Mouse (Mus musculus): Measurements from ENCODE around the gene Dnm1. TPM values are rescaled to one million over a fixed set of nuclear protein-coding genes. Genes with fewer than 3 reads are reported as not detected.

Dnm1 gene
- polyA plus RNA-seq, 1 experiment from 2014 or later: 5.6 TPM

DNA sequence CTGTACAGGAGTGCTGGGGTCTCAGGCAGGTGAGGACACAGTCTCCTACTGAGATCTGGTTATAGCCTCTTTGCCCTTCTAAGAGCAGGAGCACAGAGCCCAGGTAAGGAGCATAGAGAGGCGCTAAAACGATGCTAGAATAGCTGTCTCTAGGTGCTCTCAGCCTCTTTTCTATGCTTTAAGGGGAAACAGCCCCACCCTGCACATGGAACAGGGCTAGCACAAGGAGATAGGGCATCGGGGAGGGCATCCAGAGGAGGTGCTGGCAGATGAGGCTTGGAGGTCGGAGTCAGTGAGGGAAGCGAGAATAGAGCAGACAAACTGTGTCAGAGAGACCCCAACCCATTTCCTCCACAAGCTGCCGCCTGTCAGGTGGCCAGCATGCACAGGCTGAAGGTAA is 6.1 kb downstream of the Dnm1 start:
- H3K9ac ChIP-seq (ENCODE audit: low read length): no peak overlapping the region
- no peak overlapping the region for H3K27ac ChIP-seq (replicated peaks)
- H3K9me3 ChIP-seq (ENCODE audit: control insufficient read depth, low read length): no peaks in the 10 kb centered on the region
- no peak overlapping the region for H3K4me2 ChIP-seq (replicated peaks; ENCODE audit: low read depth)
- no peak for DNase-seq (ENCODE audit: low spot score)
- TF ChIP-seq CTCF (IDR thresholded peaks at IDR 0.05; ENCODE audit: low read depth) (no peak), EP300 (optimal IDR thresholded peaks at IDR 0.05) (no peak)
- H3K27me3 ChIP-seq (ENCODE audit: control insufficient read depth, insufficient read depth, low read length): no peaks in the 10 kb centered on the region
- no peak overlapping the region for H3K4me3 ChIP-seq (ENCODE audit: low read depth, low read length)
- WGBS: 76% methylated on average over 6 of the region's 6 CpGs
- H3K36me3 ChIP-seq (ENCODE audit: control insufficient read depth, insufficient read depth, low read length): no peaks in the 10 kb centered on the region
- ATAC-seq (ENCODE audit: low FRiP score, low TSS enrichment): no peak
- 0 out of 2 replicates have a peak, but pooled peaks cover 3% of the 10 kb centered on the region for H3K4me1 ChIP-seq (replicated peaks; ENCODE audit: control insufficient read depth, insufficient read depth)

DNA sequence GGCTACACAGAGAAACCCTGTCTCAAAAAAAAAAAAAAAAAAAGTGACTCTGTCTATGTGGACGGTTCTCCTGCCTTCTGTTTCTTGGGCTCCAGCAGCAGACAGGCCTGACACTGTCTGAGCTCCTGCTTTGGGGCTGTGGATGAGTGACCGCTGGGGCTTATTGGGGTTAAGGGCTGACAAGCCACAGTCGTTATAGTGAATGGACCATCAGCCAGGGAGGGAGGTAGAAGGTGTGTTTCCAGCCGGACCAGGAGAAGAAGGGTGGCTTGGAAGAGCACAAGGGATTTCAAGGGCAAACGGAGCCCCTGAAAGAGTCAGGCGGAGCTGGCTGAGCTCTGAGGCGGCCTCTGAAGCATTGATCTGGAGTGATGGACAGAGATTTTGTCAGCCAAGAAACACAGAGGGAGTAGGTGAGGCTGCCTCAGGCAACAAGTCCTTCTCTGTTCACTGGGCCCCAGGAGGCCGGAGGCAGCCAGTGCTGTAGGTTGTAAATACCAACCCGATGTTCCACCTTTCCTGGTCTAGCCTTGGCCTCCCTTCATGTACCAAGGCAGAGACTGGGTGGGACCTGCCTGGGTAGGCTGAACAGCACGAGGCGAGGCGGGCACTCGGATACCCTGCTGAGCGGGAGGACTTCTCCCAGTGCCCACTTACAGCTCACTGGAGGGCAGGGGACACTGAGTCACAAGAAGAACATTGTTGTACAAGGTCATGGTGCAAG is 8.4 kb downstream of the Dnm1 start:
- H3K9me3 ChIP-seq (ENCODE audit: control insufficient read depth, low read length): no peaks in the 10 kb centered on the region
- H3K36me3 ChIP-seq (ENCODE audit: control insufficient read depth, insufficient read depth, low read length): no peaks in the 10 kb centered on the region
- no peak overlapping the region for H3K4me3 ChIP-seq (ENCODE audit: low read depth, low read length)
- WGBS: 71% methylated on average over 14 of the region's 14 CpGs
- H3K27me3 ChIP-seq (ENCODE audit: control insufficient read depth, insufficient read depth, low read length): no peaks in the 10 kb centered on the region
- H3K27ac ChIP-seq (replicated peaks): no peak overlapping the region
- H3K9ac ChIP-seq (ENCODE audit: low read length): no peak overlapping the region
- ATAC-seq (ENCODE audit: low FRiP score, low TSS enrichment) (no peak), DNase-seq (ENCODE audit: low spot score) (no peak)
- H3K4me1 ChIP-seq (replicated peaks; ENCODE audit: control insufficient read depth, insufficient read depth): no peaks in the 10 kb centered on the region
- no peak overlapping the region for H3K4me2 ChIP-seq (replicated peaks; ENCODE audit: low read depth)
- no peak for TF ChIP-seq CTCF (IDR thresholded peaks at IDR 0.05; ENCODE audit: low read depth)
- TF ChIP-seq EP300 (optimal IDR thresholded peaks at IDR 0.05): no peak

DNA sequence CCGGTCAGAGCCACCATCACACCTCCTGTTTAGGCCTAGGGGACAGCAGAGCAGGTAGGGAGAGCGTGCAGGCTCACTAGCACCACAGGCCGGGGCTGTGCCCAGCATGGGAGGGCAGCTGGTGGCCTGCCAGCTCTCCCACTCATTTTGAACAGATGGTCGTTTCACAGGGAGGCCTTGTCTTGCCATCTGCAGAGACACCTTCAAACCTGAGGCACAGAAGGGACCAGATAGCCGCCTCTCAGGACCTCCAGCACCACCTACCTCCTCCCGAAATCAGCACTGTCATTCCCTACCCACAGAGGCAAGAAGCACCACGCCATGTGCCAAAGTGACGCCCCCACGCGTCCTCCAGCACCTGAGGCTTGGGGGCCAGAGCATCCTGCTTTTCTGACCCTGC is 9.1 kb downstream of the Dnm1 start:
- Histone ChIP-seq H3K36me3 (ENCODE audit: control insufficient read depth, insufficient read depth, low read length) (no peaks in the 10 kb centered on the region), H3K4me1 (replicated peaks; ENCODE audit: control insufficient read depth, insufficient read depth) (no peaks in the 10 kb centered on the region), H3K27ac (replicated peaks) (no peak overlapping the region), H3K4me2 (replicated peaks; ENCODE audit: low read depth) (no peak overlapping the region), H3K4me3 (ENCODE audit: low read depth, low read length) (no peak overlapping the region), H3K27me3 (ENCODE audit: control insufficient read depth, insufficient read depth, low read length) (no peaks in the 10 kb centered on the region), H3K9ac (ENCODE audit: low read length) (no peak overlapping the region), H3K9me3 (ENCODE audit: control insufficient read depth, low read length) (no peaks in the 10 kb centered on the region)
- TF ChIP-seq EP300 (optimal IDR thresholded peaks at IDR 0.05): no peak
- no peak for TF ChIP-seq CTCF (IDR thresholded peaks at IDR 0.05; ENCODE audit: low read depth)
- no peak for DNase-seq (ENCODE audit: low spot score)
- no peak for ATAC-seq (ENCODE audit: low FRiP score, low TSS enrichment)
- 80% methylated on average over 10 of the region's 10 CpGs for WGBS

- ATAC-seq (ENCODE audit: low FRiP score, low TSS enrichment) (no peak), DNase-seq (ENCODE audit: low spot score) (no peak)
- Histone ChIP-seq H3K4me2 (replicated peaks; ENCODE audit: low read depth) (no peak overlapping the region), H3K27me3 (ENCODE audit: control insufficient read depth, insufficient read depth, low read length) (no peaks in the 10 kb centered on the region), H3K9me3 (ENCODE audit: control insufficient read depth, low read length) (no peaks in the 10 kb centered on the region), H3K9ac (ENCODE audit: low read length) (no peak overlapping the region), H3K27ac (replicated peaks) (peak overlapping the region; percentile 41), H3K36me3 (ENCODE audit: control insufficient read depth, insufficient read depth, low read length) (no peaks in the 10 kb centered on the region), H3K4me1 (replicated peaks; ENCODE audit: control insufficient read depth, insufficient read depth) (no peaks in the 10 kb centered on the region), H3K4me3 (ENCODE audit: low read depth, low read length) (no peak overlapping the region)
- whole genome bisulfite sequencing: 95% methylated on average over 2 of the region's 2 CpGs
- TF ChIP-seq CTCF (IDR thresholded peaks at IDR 0.05; ENCODE audit: low read depth): no peak
- TF ChIP-seq EP300 (optimal IDR thresholded peaks at IDR 0.05): no peak
Observed at GRCm38 (mm10) chr2:32343351-32343671, 9.8 kb downstream of the Dnm1 start.

GRCm38 (mm10) chr2:32342539-32343350 is 10.4 kb downstream of the Dnm1 start:
- Histone ChIP-seq H3K4me2 (replicated peaks; ENCODE audit: low read depth) (no peak overlapping the region), H3K36me3 (ENCODE audit: control insufficient read depth, insufficient read depth, low read length) (no peaks in the 10 kb centered on the region), H3K4me1 (replicated peaks; ENCODE audit: control insufficient read depth, insufficient read depth) (no peaks in the 10 kb centered on the region), H3K4me3 (ENCODE audit: low read depth, low read length) (no peak overlapping the region), H3K9me3 (ENCODE audit: control insufficient read depth, low read length) (no peaks in the 10 kb centered on the region), H3K9ac (ENCODE audit: low read length) (no peak overlapping the region), H3K27ac (replicated peaks) (peak overlapping the region; percentile 41), H3K27me3 (ENCODE audit: control insufficient read depth, insufficient read depth, low read length) (no peaks in the 10 kb centered on the region)
- WGBS: 66% methylated on average over 6 of the region's 6 CpGs
- ATAC-seq (ENCODE audit: low FRiP score, low TSS enrichment) (peak; percentile 75; the same call in 1 of the 2 replicates), DNase-seq (ENCODE audit: low spot score) (peak; percentile 32)
- no peak for TF ChIP-seq EP300 (optimal IDR thresholded peaks at IDR 0.05)

GRCm38 (mm10) chr2:32342039-32342438 is 11.1 kb downstream of the Dnm1 start:
- H3K27ac ChIP-seq (replicated peaks): no peak overlapping the region
- WGBS: 83% methylated on average over 4 of the region's 4 CpGs
- DNase-seq (ENCODE audit: low spot score) (no peak), ATAC-seq (ENCODE audit: low FRiP score, low TSS enrichment) (no peak)
- TF ChIP-seq CTCF (IDR thresholded peaks at IDR 0.05; ENCODE audit: low read depth): no peak
- TF ChIP-seq EP300 (optimal IDR thresholded peaks at IDR 0.05): no peak
- no peaks in the 10 kb centered on the region for H3K27me3 ChIP-seq (ENCODE audit: control insufficient read depth, insufficient read depth, low read length)
- H3K4me3 ChIP-seq (ENCODE audit: low read depth, low read length): no peak overlapping the region
- H3K9me3 ChIP-seq (ENCODE audit: control insufficient read depth, low read length): no peaks in the 10 kb centered on the region
- no peak overlapping the region for H3K4me2 ChIP-seq (replicated peaks; ENCODE audit: low read depth)
- H3K36me3 ChIP-seq (ENCODE audit: control insufficient read depth, insufficient read depth, low read length): no peaks in the 10 kb centered on the region
- H3K4me1 ChIP-seq (replicated peaks; ENCODE audit: control insufficient read depth, insufficient read depth): no peaks in the 10 kb centered on the region
- H3K9ac ChIP-seq (ENCODE audit: low read length): no peak overlapping the region

Data from stomach, postnatal 0 days (tissue).